Mouse (Mus musculus) limb, embryonic 11.5 days (tissue): Measurements from ENCODE around the gene U2surp. TPM values are rescaled to one million over a fixed set of nuclear protein-coding genes. Genes with fewer than 3 reads are reported as not detected.

Source experiments
- ATAC-seq: fragments of 200-750 bp; cut with Nextera tagmentation; 2 replicates; pipeline ENCODE4 v1.8.0; 2017; ENCODE audit warnings: low read depth; ENCODE audit not compliant: insufficient number of reproducible peaks, low FRiP score, low TSS enrichment
- DNase-seq: peaks from one replicate; pipeline ENCODE4 v3.0.0-alpha.2; 2015; ENCODE audit warnings: low spot score
- H3K27ac ChIP-seq: fragments of 300-500 bp; sonication (generic); replicated peaks from 2 replicates; pipeline ENCODE4 v1.5.1; 2014; ENCODE audit warnings: low read depth, mild to moderate bottlenecking, low read length
- H3K27me3 ChIP-seq: fragments of 300-500 bp; sonication (generic); 2 replicates; pipeline ENCODE4 v1.6.1; 2014; ENCODE audit warnings: mild to moderate bottlenecking, low read length, mixed read lengths; ENCODE audit not compliant: control insufficient read depth, insufficient read depth
- H3K36me3 ChIP-seq: fragments of 300-500 bp; sonication (generic); 2 replicates; pipeline ENCODE4 v1.6.1; 2014; ENCODE audit warnings: mild to moderate bottlenecking, low read length, moderate library complexity, mixed read lengths; ENCODE audit not compliant: control insufficient read depth, insufficient read depth
- H3K4me1 ChIP-seq: fragments of 300-500 bp; sonication (generic); 2 replicates; pipeline ENCODE4 v1.6.1; 2014; ENCODE audit warnings: low read length, mixed read lengths; ENCODE audit not compliant: control insufficient read depth, insufficient read depth
- H3K4me2 ChIP-seq: fragments of 300-500 bp; sonication (generic); 2 replicates; pipeline ENCODE4 v1.6.1; 2014; ENCODE audit warnings: low read depth, mild to moderate bottlenecking, moderate library complexity; ENCODE audit not compliant: severe bottlenecking
- H3K4me3 ChIP-seq: fragments of 300-500 bp; sonication (generic); 2 replicates; pipeline ENCODE4 v1.5.1; 2014; ENCODE audit warnings: low read depth, low read length
- H3K9ac ChIP-seq: fragments of 300-500 bp; sonication (generic); 2 replicates; pipeline ENCODE4 v1.6.1; 2014; ENCODE audit warnings: mild to moderate bottlenecking, low read length
- H3K9me3 ChIP-seq: fragments of 300-500 bp; sonication (generic); 2 replicates; pipeline ENCODE4 v1.6.1; 2016; ENCODE audit warnings: low read length; ENCODE audit not compliant: control insufficient read depth
- WGBS: fragments of 180-500 bp; shearing (Covaris S2); extraction: QIAGEN DNeasy Blood & Tissue Kit; methylation state at CpG from one replicate; pipeline ENCODE4 v1.1.7; 2014; 5-methylcytosine and 5-hydroxymethylcytosine counted together
- polyA plus RNA-seq: library from polyadenylated mRNA; unstranded; fragments of >200 nt; fragmentation: Nextera tagmentation; extraction: Ambion mirVana; gene quantifications from 2 replicates; pipeline ENCODE4 v1.2.1, GENCODE M21; 2014

U2surp gene
- polyA plus RNA-seq, 1 experiment from 2014 or later, result 148 TPM

DNA sequence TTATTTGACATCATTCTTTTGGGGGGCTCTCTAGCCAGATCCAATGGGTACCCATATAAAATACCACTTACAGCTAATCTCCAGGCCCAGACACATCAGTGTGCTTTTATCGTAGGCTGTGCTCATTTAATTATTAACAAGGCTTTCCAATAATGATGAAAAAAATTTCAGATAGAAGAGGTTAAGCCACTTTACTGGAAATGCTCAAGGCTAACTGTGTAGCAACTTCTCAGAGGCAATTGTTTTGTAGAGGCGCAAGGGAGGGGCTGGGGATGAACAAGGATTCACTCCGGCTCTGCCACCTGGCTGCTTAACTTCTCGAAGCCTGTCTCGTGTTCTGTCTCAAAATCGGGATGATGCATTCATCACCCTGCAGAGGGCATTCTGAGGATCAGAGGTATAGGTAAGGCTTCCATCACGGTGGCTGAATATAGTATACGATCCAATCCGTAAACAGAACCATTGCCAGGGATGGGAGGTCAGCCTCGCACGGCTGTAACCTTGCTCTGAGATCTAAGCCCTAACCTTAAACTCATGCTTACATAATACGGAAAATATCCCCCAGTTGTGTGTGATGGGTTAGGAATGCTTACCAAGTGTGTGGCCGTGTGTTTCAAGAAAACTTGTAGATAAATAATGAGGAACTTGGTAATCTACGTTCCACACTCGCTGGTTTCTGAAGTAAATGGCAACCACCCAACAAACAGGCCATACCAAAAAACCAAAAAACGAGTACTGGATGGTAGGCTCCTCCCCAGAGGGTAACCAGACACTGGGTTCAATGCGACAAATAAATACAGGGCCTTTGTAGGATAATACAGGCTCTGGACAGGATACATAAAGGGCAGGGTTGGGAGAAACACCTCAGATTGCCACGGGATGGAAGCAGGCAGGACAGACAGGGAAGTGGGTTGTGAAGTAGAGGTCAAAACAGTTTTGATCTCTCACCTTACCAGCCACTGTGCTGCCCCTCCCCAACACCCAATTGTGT is 42.7 kb upstream of the U2surp start:
- 82% methylated on average over 18 of the region's 18 CpGs for WGBS
- Histone ChIP-seq H3K4me1 (no peaks in the 10 kb centered on the region), H3K9me3 (no peaks in the 10 kb centered on the region), H3K27ac (no peak overlapping the region), H3K36me3 (no peaks in the 10 kb centered on the region), H3K4me3 (no peak overlapping the region), H3K27me3 (peaks cover 24% of the 10 kb centered on the region), H3K4me2 (no peak overlapping the region), H3K9ac (no peak overlapping the region)
- ATAC-seq (no peak), DNase-seq (no peak)

DNA sequence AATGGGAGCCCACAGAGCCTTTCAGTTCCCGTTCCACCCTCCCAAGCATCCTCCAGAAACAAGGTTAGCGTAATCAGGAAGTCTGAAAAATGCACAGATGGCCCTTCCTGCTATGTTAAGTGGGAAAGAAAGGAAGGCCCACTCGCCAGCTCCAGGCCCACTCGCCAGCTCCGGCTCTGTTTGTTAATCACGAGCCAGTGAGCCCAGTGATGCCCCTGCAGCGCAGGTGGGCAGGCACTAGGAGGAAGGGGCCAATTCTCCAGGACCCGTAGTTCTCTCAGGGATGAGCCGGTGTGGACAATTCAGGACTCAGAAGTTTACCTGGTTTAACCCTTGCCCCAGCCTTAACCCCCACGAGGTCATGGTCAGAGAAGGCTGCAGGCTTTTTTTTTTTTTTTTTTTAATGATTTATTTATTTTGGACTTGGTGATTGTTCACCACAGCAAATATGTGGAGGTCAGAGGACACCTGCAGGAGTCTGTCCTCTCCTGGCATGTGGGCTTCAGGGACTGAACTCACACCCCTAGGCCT is 40.4 kb upstream of the U2surp start:
- no peaks in the 10 kb centered on the region for H3K36me3 ChIP-seq
- ATAC-seq (no peak), DNase-seq (no peak)
- 0 out of 2 replicates have a peak, but pooled peaks cover 4% of the 10 kb centered on the region for H3K27me3 ChIP-seq
- H3K4me2 ChIP-seq, result no peak overlapping the region
- H3K9me3 ChIP-seq, result no peaks in the 10 kb centered on the region
- H3K4me3 ChIP-seq, result no peak overlapping the region
- no peak overlapping the region for H3K27ac ChIP-seq
- 79% methylated on average over 10 of the region's 10 CpGs for WGBS
- H3K9ac ChIP-seq, result no peak overlapping the region
- H3K4me1 ChIP-seq, result no peaks in the 10 kb centered on the region

GRCm38 (mm10) chr9:95550856-95551774 is 39.3 kb upstream of the U2surp start:
- ATAC-seq, result no peak
- WGBS, result 63% methylated on average over 9 of the region's 9 CpGs
- H3K9ac ChIP-seq, result no peak overlapping the region
- no peaks in the 10 kb centered on the region for H3K27me3 ChIP-seq
- no peak overlapping the region for H3K4me3 ChIP-seq
- no peaks in the 10 kb centered on the region for H3K36me3 ChIP-seq
- H3K4me2 ChIP-seq, result no peak overlapping the region
- no peak overlapping the region for H3K27ac ChIP-seq
- H3K4me1 ChIP-seq, result no peaks in the 10 kb centered on the region
- DNase-seq, result no peak
- H3K9me3 ChIP-seq, result no peaks in the 10 kb centered on the region

GRCm38 (mm10) chr9:95549626-95550411 is 38.0 kb upstream of the U2surp start:
- H3K27me3 ChIP-seq, result no peaks in the 10 kb centered on the region
- H3K9ac ChIP-seq, result no peak overlapping the region
- H3K4me1 ChIP-seq, result no peaks in the 10 kb centered on the region
- H3K36me3 ChIP-seq, result no peaks in the 10 kb centered on the region
- no peaks in the 10 kb centered on the region for H3K9me3 ChIP-seq
- DNase-seq (no peak), ATAC-seq (no peak)
- no peak overlapping the region for H3K27ac ChIP-seq
- H3K4me2 ChIP-seq, result no peak overlapping the region
- 75% methylated on average over 15 of the region's 15 CpGs for WGBS
- H3K4me3 ChIP-seq, result no peak overlapping the region

DNA sequence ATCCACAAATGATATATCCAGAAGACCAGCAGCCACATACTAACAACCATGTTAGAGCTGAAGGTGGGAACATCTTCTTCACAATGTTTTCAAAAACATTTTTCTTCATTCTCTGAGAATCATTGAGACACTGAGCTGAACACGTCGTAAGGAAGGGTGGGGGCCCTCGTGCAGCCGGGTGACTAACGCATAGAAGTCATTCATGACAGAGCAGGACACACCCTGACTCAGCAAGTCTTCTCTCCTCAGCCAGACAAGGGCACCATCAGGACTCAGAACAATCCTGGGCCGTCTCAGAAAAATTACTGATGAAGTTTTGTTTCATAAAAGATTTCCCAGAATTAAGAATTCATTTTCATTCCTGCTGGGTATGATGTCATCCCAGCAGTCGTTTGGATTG is 34.9 kb upstream of the U2surp start:
- no peak overlapping the region for H3K4me2 ChIP-seq
- no peak overlapping the region for H3K27ac ChIP-seq
- whole genome bisulfite sequencing, result 77% methylated on average over 7 of the region's 7 CpGs
- DNase-seq, result no peak
- H3K27me3 ChIP-seq, result no peaks in the 10 kb centered on the region
- H3K4me3 ChIP-seq, result no peak overlapping the region
- no peaks in the 10 kb centered on the region for H3K4me1 ChIP-seq
- H3K36me3 ChIP-seq, result no peaks in the 10 kb centered on the region
- no peak overlapping the region for H3K9ac ChIP-seq
- no peak for ATAC-seq
- no peaks in the 10 kb centered on the region for H3K9me3 ChIP-seq

DNA sequence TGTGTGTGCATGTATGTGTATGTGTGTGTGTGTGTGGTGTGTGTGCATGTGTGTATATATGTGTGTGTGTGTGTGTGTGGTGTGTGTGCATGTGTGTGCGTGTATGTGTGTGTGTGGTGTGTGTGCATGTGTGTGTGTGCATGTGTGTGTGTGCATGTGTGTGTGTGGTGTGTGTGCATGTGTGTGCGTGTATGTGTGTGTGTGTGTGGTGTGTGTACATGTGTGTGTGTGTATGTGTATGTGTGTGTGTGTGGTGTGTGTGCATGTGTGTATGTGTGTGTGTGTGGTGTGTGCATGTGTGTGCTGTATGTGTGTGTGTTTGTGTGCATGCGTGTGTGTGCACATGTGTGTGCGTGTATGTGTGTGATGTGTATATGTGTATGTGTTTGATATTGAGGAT is 32.8 kb upstream of the U2surp start:
- Histone ChIP-seq H3K27ac (no peak overlapping the region), H3K9ac (no peak overlapping the region), H3K27me3 (no peaks in the 10 kb centered on the region), H3K4me1 (no peaks in the 10 kb centered on the region), H3K36me3 (no peaks in the 10 kb centered on the region), H3K4me2 (no peak overlapping the region), H3K9me3 (no peaks in the 10 kb centered on the region), H3K4me3 (no peak overlapping the region)
- ATAC-seq (no peak), DNase-seq (no peak)
- WGBS, result 90% methylated on average over 4 of the region's 4 CpGs

DNA sequence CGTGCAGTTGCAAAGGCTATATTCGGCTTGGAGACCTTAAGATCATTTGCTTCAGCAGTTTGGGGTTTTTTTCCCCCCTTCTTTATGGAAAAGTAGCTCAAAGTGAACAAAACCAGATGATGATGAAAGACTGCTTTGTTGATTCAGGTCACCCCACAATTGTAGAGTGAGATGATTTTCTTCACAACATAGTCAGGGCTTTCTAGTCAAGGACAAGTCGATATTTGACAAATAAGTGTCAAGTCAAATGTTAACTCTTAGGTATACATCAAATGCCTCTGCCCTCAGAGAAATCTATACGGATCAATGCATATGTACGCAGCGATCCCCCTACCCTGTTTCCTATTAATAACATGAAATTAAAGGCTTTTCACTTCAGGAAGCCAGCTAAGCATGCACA is 30.7 kb upstream of the U2surp start:
- WGBS, result 81% methylated on average over 6 of the region's 6 CpGs
- Histone ChIP-seq H3K27me3 (no peaks in the 10 kb centered on the region), H3K4me3 (no peak overlapping the region), H3K9me3 (no peaks in the 10 kb centered on the region), H3K9ac (no peak overlapping the region), H3K36me3 (no peaks in the 10 kb centered on the region), H3K4me1 (no peaks in the 10 kb centered on the region), H3K4me2 (no peak overlapping the region), H3K27ac (no peak overlapping the region)
- no peak for ATAC-seq
- no peak for DNase-seq
